8 mouse cellular contexts compared by ENCODE assay signal in genomic region chr16:64851563-64852362, GRCm38 (mm10). TPM values are rescaled to one million over a fixed set of nuclear protein-coding genes. Genes with fewer than 3 reads are reported as not detected.
DNase-seq lines count a peak whose midpoint lies in the region; ATAC-seq and TF ChIP-seq lines count a peak whose summit lies in the region.

Gene Zfp654 (minus strand): TSS chr16:64851652.
Gene Cggbp1 (plus strand): TSS chr16:64851996.

- TF ChIP-seq EP300 in liver, embryonic 14.5 days (IDR thresholded peaks at IDR 0.05; ENCODE audit: low read depth) = no peak
- no peak for TF ChIP-seq EP300 in stomach, postnatal 0 days (optimal IDR thresholded peaks at IDR 0.05)

- ATAC-seq in heart, embryonic 15.5 days (replicated peaks; ENCODE audit: insufficient number of reproducible peaks, insufficient read depth, low FRiP score, low read depth) = peak; percentile 100
- ATAC-seq in liver, embryonic 14.5 days (ENCODE audit: insufficient read depth) = peak; percentile 99
- peak; percentile 99 for ATAC-seq in neural tube, embryonic 11.5 days (ENCODE audit: insufficient read depth, low FRiP score, low TSS enrichment)
- ATAC-seq in stomach, postnatal 0 days (ENCODE audit: low FRiP score, low TSS enrichment) = peak; percentile 100

- DNase-seq in CD8-positive naive resting alpha-beta T cell, adult 2 months (ENCODE audit: low read depth in 2 of 2, low spot score in 2 of 2) = peak; percentile 99 to 100
- DNase-seq in c-Kit-positive CD71-negative TER-119-negative erythroid progenitor cells, embryonic 14.5 days (ENCODE audit: low read depth) = peak; percentile 99
- peak; percentile 100 for DNase-seq in forebrain, embryonic 10.5 days (ENCODE audit: extremely low spot score, low spot score)
- DNase-seq in kidney, postnatal 25 days = peak; percentile 100
- DNase-seq in liver, embryonic 14.5 days (ENCODE audit: low read depth in 3 of 3, low spot score in 3 of 3) = peak; percentile 99 to 100 (median 99)
- peak; percentile 99 for DNase-seq in neural tube, embryonic 11.5 days (ENCODE audit: low spot score)
- peak; percentile 100 for DNase-seq in stomach, postnatal 0 days (ENCODE audit: low spot score)

- H3K4me1 ChIP-seq in forebrain, embryonic 10.5 days = peaks cover 32% of the 10 kb centered on the region
- peaks cover 19% of the 10 kb centered on the region for H3K4me1 ChIP-seq in heart, embryonic 15.5 days (replicated peaks)
- H3K4me1 ChIP-seq in liver, embryonic 14.5 days (replicated peaks; ENCODE audit: control insufficient read depth in 2 of 2, insufficient read depth in 2 of 2, low read length in 1 of 2) = peaks cover 0 to 7% of the 10 kb centered on the region in 2 experiments; a peak in 3 of 4 replicates
- peaks cover 11% of the 10 kb centered on the region for H3K4me1 ChIP-seq in neural tube, embryonic 11.5 days (ENCODE audit: control insufficient read depth, insufficient read depth, low read length)
- no peaks in the 10 kb centered on the region; the same call in 1 of the 2 replicates for H3K4me1 ChIP-seq in stomach, postnatal 0 days (replicated peaks; ENCODE audit: control insufficient read depth, insufficient read depth)

- peak within 1 kb of the TSS; percentile 78 for H3K4me2 ChIP-seq in heart, embryonic 15.5 days
- H3K4me2 ChIP-seq in liver, embryonic 14.5 days (ENCODE audit: low read depth) = peak within 1 kb of the TSS; percentile 92
- peak within 1 kb of the TSS; percentile 78 for H3K4me2 ChIP-seq in neural tube, embryonic 11.5 days (ENCODE audit: low read depth)
- peak within 1 kb of the TSS; percentile 95 for H3K4me2 ChIP-seq in stomach, postnatal 0 days (replicated peaks; ENCODE audit: low read depth)

- no peak for TF ChIP-seq CTCF in liver, embryonic 14.5 days (IDR thresholded peaks at IDR 0.05; ENCODE audit: low read depth)
- peak; percentile 12; the same call in 1 of the 2 replicates for TF ChIP-seq CTCF in stomach, postnatal 0 days (IDR thresholded peaks at IDR 0.05; ENCODE audit: low read depth)

- peak within 1 kb of the TSS; percentile 97 for H3K27ac ChIP-seq in forebrain, embryonic 10.5 days
- H3K27ac ChIP-seq in heart, embryonic 15.5 days = peak within 1 kb of the TSS; percentile 97
- peak within 1 kb of the TSS; percentile 92 for H3K27ac ChIP-seq in liver, embryonic 14.5 days
- H3K27ac ChIP-seq in neural tube, embryonic 11.5 days (ENCODE audit: low read depth, low read length) = peak within 1 kb of the TSS; percentile 93
- H3K27ac ChIP-seq in stomach, postnatal 0 days (replicated peaks) = peak within 1 kb of the TSS; percentile 97

- H3K9me3 ChIP-seq in forebrain, embryonic 10.5 days = no peaks in the 10 kb centered on the region
- H3K9me3 ChIP-seq in heart, embryonic 15.5 days (replicated peaks) = no peaks in the 10 kb centered on the region
- H3K9me3 ChIP-seq in liver, embryonic 14.5 days (ENCODE audit: control insufficient read depth, low read length) = no peaks in the 10 kb centered on the region
- H3K9me3 ChIP-seq in neural tube, embryonic 11.5 days (ENCODE audit: control insufficient read depth, low read length) = no peaks in the 10 kb centered on the region
- H3K9me3 ChIP-seq in stomach, postnatal 0 days (ENCODE audit: control insufficient read depth, low read length) = no peaks in the 10 kb centered on the region

- H3K36me3 ChIP-seq in forebrain, embryonic 10.5 days (replicated peaks) = peaks cover 31% of the 10 kb centered on the region
- peaks cover 15% of the 10 kb centered on the region for H3K36me3 ChIP-seq in heart, embryonic 15.5 days
- peaks cover 21% of the 10 kb centered on the region for H3K36me3 ChIP-seq in liver, embryonic 14.5 days (replicated peaks; ENCODE audit: control insufficient read depth, insufficient read depth, low read depth)
- H3K36me3 ChIP-seq in neural tube, embryonic 11.5 days (ENCODE audit: control insufficient read depth, insufficient read depth, low read length) = 0 out of 2 replicates have a peak, but pooled peaks cover 3% of the 10 kb centered on the region
- peaks cover 6% of the 10 kb centered on the region for H3K36me3 ChIP-seq in stomach, postnatal 0 days (ENCODE audit: control insufficient read depth, insufficient read depth, low read length)

- H3K9ac ChIP-seq in heart, embryonic 15.5 days = peak within 1 kb of the TSS; percentile 91
- peak within 1 kb of the TSS; percentile 92 for H3K9ac ChIP-seq in liver, embryonic 14.5 days (replicated peaks)
- H3K9ac ChIP-seq in neural tube, embryonic 11.5 days (ENCODE audit: low read length) = peak within 1 kb of the TSS; percentile 89
- peak within 1 kb of the TSS; percentile 94 for H3K9ac ChIP-seq in stomach, postnatal 0 days (ENCODE audit: low read length)

- H3K27me3 ChIP-seq in forebrain, embryonic 10.5 days (ENCODE audit: poor library complexity, severe bottlenecking) = no peaks in the 10 kb centered on the region
- no peaks in the 10 kb centered on the region for H3K27me3 ChIP-seq in heart, embryonic 15.5 days
- no peaks in the 10 kb centered on the region for H3K27me3 ChIP-seq in liver, embryonic 14.5 days (ENCODE audit: control insufficient read depth, insufficient read depth, low read length)
- H3K27me3 ChIP-seq in neural tube, embryonic 11.5 days (ENCODE audit: control insufficient read depth, insufficient read depth, low read length) = no peaks in the 10 kb centered on the region
- H3K27me3 ChIP-seq in stomach, postnatal 0 days (ENCODE audit: control insufficient read depth, insufficient read depth, low read length) = no peaks in the 10 kb centered on the region

- under 1% methylated on average over 84 of the region's 85 CpGs for WGBS in forebrain, embryonic 10.5 days
- WGBS in heart, embryonic 15.5 days = under 1% methylated on average over 61 of the region's 85 CpGs
- under 1% methylated on average over 66 of the region's 85 CpGs for WGBS in liver, embryonic 14.5 days (ENCODE audit: insufficient replicate concordance)
- under 1% methylated on average over 62 of the region's 85 CpGs for WGBS in neural tube, embryonic 11.5 days
- under 1% methylated on average over 57 of the region's 85 CpGs for WGBS in stomach, postnatal 0 days

- peak within 1 kb of the TSS; percentile 94 for H3K4me3 ChIP-seq in forebrain, embryonic 10.5 days
- H3K4me3 ChIP-seq in heart, embryonic 15.5 days = peak within 1 kb of the TSS; percentile 96
- peak within 1 kb of the TSS; percentile 85 to 97 for H3K4me3 ChIP-seq in liver, embryonic 14.5 days (ENCODE audit: insufficient read depth in 1 of 2, low read depth in 2 of 2, low read length in 2 of 2)
- peak within 1 kb of the TSS; percentile 92 for H3K4me3 ChIP-seq in neural tube, embryonic 11.5 days (ENCODE audit: low read depth, low read length)
- peak within 1 kb of the TSS; percentile 95 for H3K4me3 ChIP-seq in stomach, postnatal 0 days (ENCODE audit: low read depth, low read length)

RNA-seq across cellular contexts. Expression of gene Zfp654, which starts in this region (rescaled TPM):
- polyA plus RNA-seq in forebrain, embryonic 10.5 days (2016; fragmentation: Nextera tagmentation; extraction: Ambion mirVana) = 5.4 and 5.6 TPM in 2 replicates
- polyA plus RNA-seq in heart, embryonic 15.5 days (2015; fragmentation: Nextera tagmentation; extraction: Ambion mirVana) = 4.4 and 5.2 TPM in 2 replicates
- 1.4 and 2.4 TPM in 2 replicates for polyA plus RNA-seq in liver, embryonic 14.5 days (2012; rRNA removed)
- 3.2 and 3.3 TPM in 2 replicates for polyA plus RNA-seq in liver, embryonic 14.5 days (2014; fragmentation: Nextera tagmentation; extraction: Ambion mirVana)
- 9.5 and 10.3 TPM in 2 replicates for polyA plus RNA-seq in neural tube, embryonic 11.5 days (2014; fragmentation: Nextera tagmentation; extraction: Ambion mirVana)
- polyA plus RNA-seq in stomach, postnatal 0 days (2015; fragmentation: Nextera tagmentation; extraction: Ambion mirVana) = 2.4 and 2.6 TPM in 2 replicates

RNA-seq across cellular contexts. Expression of gene Cggbp1, which starts in this region (rescaled TPM):
- 82.3 and 86.7 TPM in 2 replicates for polyA plus RNA-seq in forebrain, embryonic 10.5 days (2016; fragmentation: Nextera tagmentation; extraction: Ambion mirVana)
- 45.2 and 47.8 TPM in 2 replicates for polyA plus RNA-seq in heart, embryonic 15.5 days (2015; fragmentation: Nextera tagmentation; extraction: Ambion mirVana)
- 6.5 and 11.2 TPM in 2 replicates for polyA plus RNA-seq in liver, embryonic 14.5 days (2012; rRNA removed)
- polyA plus RNA-seq in liver, embryonic 14.5 days (2014; fragmentation: Nextera tagmentation; extraction: Ambion mirVana) = 26.0 and 27.8 TPM in 2 replicates
- polyA plus RNA-seq in neural tube, embryonic 11.5 days (2014; fragmentation: Nextera tagmentation; extraction: Ambion mirVana) = 126 and 129 TPM in 2 replicates
- 32.0 and 36.2 TPM in 2 replicates for polyA plus RNA-seq in stomach, postnatal 0 days (2015; fragmentation: Nextera tagmentation; extraction: Ambion mirVana)

Comparison
In these comparisons a context has a peak if more than half of its experiments do, and no peak if none do; other contexts are left out.
1. Peak in every context shown above with its lines: DNase-seq, ATAC-seq, H3K4me3 ChIP-seq and H3K27ac ChIP-seq.